ENCODE assay signal across 11 mouse cellular contexts in genomic region chr17:86379405-86380137, GRCm38 (mm10).
DNase-seq lines count a peak whose midpoint lies in the region; ATAC-seq and TF ChIP-seq lines count a peak whose summit lies in the region.
"Had no signal": no experiment of that assay in that cellular context is flagged by ENCODE, and none has a peak within 500 bp of the region (broad histone marks: within the 10 kb centered on the region; RNA-seq: fewer than 3 reads in every experiment).

No protein-coding gene starts in this region.

- TF ChIP-seq EP300 in lung, postnatal 0 days (IDR thresholded peaks at IDR 0.05) = no peak

- H3K9me3 ChIP-seq in hindbrain, embryonic 12.5 days (replicated peaks) = no peaks in the 10 kb centered on the region
- no peaks in the 10 kb centered on the region for H3K9me3 ChIP-seq in lung, postnatal 0 days (ENCODE audit: low read length)
- H3K9me3 ChIP-seq: heart, embryonic 15.5 days; limb, embryonic 15.5 days had no signal

- no peak overlapping the region for H3K27ac ChIP-seq in hindbrain, embryonic 12.5 days
- peak overlapping the region; percentile 92 for H3K27ac ChIP-seq in olfactory bulb, adult 2 months (ENCODE audit: insufficient read depth, low read depth, low read length)
- H3K27ac ChIP-seq in lung, postnatal 0 days (ENCODE audit: low read length) = no peak overlapping the region
- H3K27ac ChIP-seq: heart, embryonic 15.5 days; limb, embryonic 15.5 days; macrophage had no signal

- peak; percentile 78 for DNase-seq in heart, adult 11 months
- DNase-seq in heart, postnatal 25 days (ENCODE audit: low spot score) = no peak
- DNase-seq in left cerebral cortex, postnatal 14 days (ENCODE audit: low spot score in 2 of 2) = peak; percentile 42 to 50
- no peak for DNase-seq in left cerebral cortex, postnatal 4 days
- DNase-seq in lung, postnatal 0 days (ENCODE audit: low spot score) = no peak
- DNase-seq in cerebellum, adult 11-12 months = no peak

- H3K4me1 ChIP-seq in hindbrain, embryonic 12.5 days = peaks cover 8% of the 10 kb centered on the region; the same call in 1 of the 2 replicates
- H3K4me1 ChIP-seq in olfactory bulb, adult 2 months (ENCODE audit: control insufficient read depth, insufficient read depth, low read length) = peaks cover 31% of the 10 kb centered on the region
- H3K4me1 ChIP-seq in lung, postnatal 0 days (ENCODE audit: insufficient read depth, low read depth, low read length) = peaks cover 3% of the 10 kb centered on the region; the same call in 1 of the 2 replicates

- 0 out of 2 replicates have a peak, but pooled peaks have one; percentile 7 for TF ChIP-seq POLR2A in olfactory bulb, adult 2 months (IDR thresholded peaks at IDR 0.05; ENCODE audit: insufficient read depth, low read depth, low read length)

- ATAC-seq in hindbrain, embryonic 12.5 days (ENCODE audit: low FRiP score) = no peak
- ATAC-seq in lung, postnatal 0 days = no peak

- peak overlapping the region; percentile 11; the same call in 1 of the 2 replicates for H3K4me2 ChIP-seq in hindbrain, embryonic 12.5 days (replicated peaks)
- H3K4me2 ChIP-seq in lung, postnatal 0 days (replicated peaks; ENCODE audit: low read depth, low read length) = no peak overlapping the region
- H3K4me2 ChIP-seq: heart, embryonic 15.5 days; limb, embryonic 15.5 days had no signal

- no peak overlapping the region for H3K9ac ChIP-seq in hindbrain, embryonic 12.5 days
- no peak overlapping the region for H3K9ac ChIP-seq in lung, postnatal 0 days (replicated peaks; ENCODE audit: low read depth)
- H3K9ac ChIP-seq: heart, embryonic 15.5 days; limb, embryonic 15.5 days had no signal

- 18% methylated on average over 17 of the region's 17 CpGs for WGBS in hindbrain, embryonic 12.5 days
- 19% methylated on average over 17 of the region's 17 CpGs for WGBS in olfactory bulb, adult 2 months
- WGBS in lung, postnatal 0 days = 42% methylated on average over 17 of the region's 17 CpGs

- no peaks in the 10 kb centered on the region for H3K27me3 ChIP-seq in hindbrain, embryonic 12.5 days
- H3K27me3 ChIP-seq in lung, postnatal 0 days (replicated peaks; ENCODE audit: insufficient read depth, low read length) = no peaks in the 10 kb centered on the region
- H3K27me3 ChIP-seq: heart, embryonic 15.5 days; limb, embryonic 15.5 days had no signal

- TF ChIP-seq CTCF in olfactory bulb, adult 2 months (IDR thresholded peaks at IDR 0.05; ENCODE audit: insufficient read depth, low read depth, low read length) = no peak
- no peak for TF ChIP-seq CTCF in lung, postnatal 0 days (IDR thresholded peaks at IDR 0.05)

- intact Hi-C loops in heart, postnatal 25 days (cut with DNase I) = loop anchor here (5.0 kb wide), 1 partner anchor 603 kb away; no protein-coding TSS in a partner anchor
- intact Hi-C loops in left cerebral cortex, postnatal 14 days (cut with DNase I) = no loop called here
- intact Hi-C loops in left cerebral cortex, postnatal 4 days (cut with DNase I) = no loop called here

- no peaks in the 10 kb centered on the region for H3K36me3 ChIP-seq in hindbrain, embryonic 12.5 days
- no peaks in the 10 kb centered on the region for H3K36me3 ChIP-seq in lung, postnatal 0 days (ENCODE audit: insufficient read depth, low read length)
- H3K36me3 ChIP-seq: heart, embryonic 15.5 days; limb, embryonic 15.5 days had no signal

- H3K4me3 ChIP-seq in hindbrain, embryonic 12.5 days = no peak overlapping the region
- H3K4me3 ChIP-seq in olfactory bulb, adult 2 months (ENCODE audit: insufficient read depth, low read depth, low read length) = no peak overlapping the region
- no peak overlapping the region for H3K4me3 ChIP-seq in lung, postnatal 0 days (ENCODE audit: low read depth, low read length)
- H3K4me3 ChIP-seq: heart, embryonic 15.5 days; limb, embryonic 15.5 days had no signal

Comparison
In these comparisons a context has a peak if more than half of its experiments do, and no peak if none do; other contexts are left out.
1. DNase-seq: peak in heart, adult 11 months (single experiment) and left cerebral cortex, postnatal 14 days (2 of 2); none in heart, postnatal 25 days (single experiment), left cerebral cortex, postnatal 4 days (single experiment), lung, postnatal 0 days (single experiment) and cerebellum, adult 11-12 months (single experiment).